ENCODE assay signal across 15 mouse cellular contexts in the genomic region with DNA sequence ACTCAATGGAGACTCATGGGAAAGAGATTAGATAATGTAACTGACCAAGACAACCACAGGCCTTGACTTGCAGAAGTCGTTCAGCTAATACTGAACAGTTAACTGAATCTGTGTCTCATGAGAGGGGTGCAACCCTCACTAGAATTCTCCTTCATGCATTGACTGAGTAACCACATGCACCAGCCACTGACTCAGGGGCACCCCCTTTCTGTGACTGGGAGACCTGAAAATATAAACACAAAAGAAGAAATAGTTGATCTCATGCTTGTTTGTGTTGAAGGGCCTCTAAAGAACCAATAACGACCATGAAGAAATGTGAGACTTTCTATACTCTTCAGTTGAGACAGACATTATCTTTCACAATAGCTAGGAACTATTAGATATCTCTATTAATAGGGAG. TPM values are rescaled to one million over a fixed set of nuclear protein-coding genes. Genes with fewer than 3 reads are reported as not detected.
"Had no signal": no experiment of that assay in that cellular context is flagged by ENCODE, and none has a peak within 500 bp of the region (broad histone marks: within the 10 kb centered on the region; RNA-seq: fewer than 3 reads in every experiment).

No protein-coding gene starts in this region.

- H3K36me3 ChIP-seq: limb, embryonic 13.5 days; midbrain, embryonic 12.5 days; neural tube, embryonic 15.5 days had no signal

- H3K27ac ChIP-seq: limb, embryonic 13.5 days; liver, embryonic 14.5 days; midbrain, embryonic 12.5 days; neural tube, embryonic 15.5 days had no signal

- H3K4me1 ChIP-seq: limb, embryonic 13.5 days; midbrain, embryonic 12.5 days; neural tube, embryonic 15.5 days had no signal

- H3K4me2 ChIP-seq: limb, embryonic 13.5 days; midbrain, embryonic 12.5 days; neural tube, embryonic 15.5 days had no signal

- DNase-seq: kidney, adult 18-20 months; kidney, postnatal 14 days; layer of hippocampus, adult 9-11 months; left cerebral cortex, postnatal 4 days; lung, adult 18-20 months; lung, postnatal 14 days; thymus, adult 18-20 months; thymus, postnatal 25 days had no signal

- H3K4me3 ChIP-seq: limb, embryonic 13.5 days; midbrain, embryonic 12.5 days; myocyte; neural tube, embryonic 15.5 days had no signal

- H3K9ac ChIP-seq: limb, embryonic 13.5 days; liver, embryonic 14.5 days; midbrain, embryonic 12.5 days; neural tube, embryonic 15.5 days had no signal

- H3K27me3 ChIP-seq: limb, embryonic 13.5 days; midbrain, embryonic 12.5 days; neural tube, embryonic 15.5 days had no signal

- H3K9me3 ChIP-seq: limb, embryonic 13.5 days; midbrain, embryonic 12.5 days; neural tube, embryonic 15.5 days had no signal

RNA-seq across cellular contexts. Expression of a gene that starts 10.9 kb away (rescaled TPM):
- total RNA-seq: liver, adult 2 months; megakaryocyte-erythroid progenitor cell, adult 5-6 weeks had no signal
- polyA plus RNA-seq: liver, adult 2 months had no signal
